Mouse (Mus musculus): Measurements from ENCODE around the gene Map4. TPM values are rescaled to one million over a fixed set of nuclear protein-coding genes. Genes with fewer than 3 reads are reported as not detected.
"Not testable (repeated sequence)": the region's sequence is repeated elsewhere in the genome, so short reads cannot be mapped to it uniquely, and the experiment has no call there.

Gene Map4
- polyA plus RNA-seq, 1 experiment from 2014 or later: 159 TPM

DNA sequence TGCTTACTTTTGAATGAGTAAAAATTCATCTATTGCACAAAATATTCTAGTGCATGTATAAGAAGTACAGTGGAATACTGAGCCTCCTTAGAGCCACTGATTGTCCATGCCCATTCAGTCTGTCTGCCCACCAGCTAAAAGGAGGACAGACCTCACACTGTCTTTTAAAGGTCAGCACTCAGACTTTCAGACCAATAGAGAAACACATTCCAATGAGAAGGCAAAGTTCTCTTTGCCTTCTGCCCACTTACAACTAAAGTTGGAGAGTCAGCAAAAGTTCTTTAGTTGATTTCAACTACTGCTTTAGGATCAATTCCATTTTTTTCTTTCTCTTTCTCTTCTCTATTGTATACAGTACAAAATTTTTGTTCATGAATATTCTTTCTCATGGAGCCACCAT, 33.5 kb downstream of the Map4 start:
- ATAC-seq (ENCODE audit: low FRiP score, low TSS enrichment) (no peak), DNase-seq (no peak)
- no peaks in the 10 kb centered on the region for H3K36me3 ChIP-seq (ENCODE audit: control insufficient read depth, insufficient read depth, low read length)
- H3K4me1 ChIP-seq (ENCODE audit: control insufficient read depth, insufficient read depth, low read length): no peaks in the 10 kb centered on the region
- no peak overlapping the region for H3K27ac ChIP-seq (replicated peaks; ENCODE audit: low read depth, low read length)
- no peak overlapping the region for H3K4me2 ChIP-seq (ENCODE audit: low read length)
- no peaks in the 10 kb centered on the region for H3K27me3 ChIP-seq (ENCODE audit: control insufficient read depth, insufficient read depth, low read length)
- no peak overlapping the region for H3K4me3 ChIP-seq (replicated peaks; ENCODE audit: low read depth, low read length)
- no peaks in the 10 kb centered on the region for H3K9me3 ChIP-seq (ENCODE audit: control insufficient read depth, low read length)
- H3K9ac ChIP-seq (replicated peaks; ENCODE audit: low read length): no peak overlapping the region

DNA sequence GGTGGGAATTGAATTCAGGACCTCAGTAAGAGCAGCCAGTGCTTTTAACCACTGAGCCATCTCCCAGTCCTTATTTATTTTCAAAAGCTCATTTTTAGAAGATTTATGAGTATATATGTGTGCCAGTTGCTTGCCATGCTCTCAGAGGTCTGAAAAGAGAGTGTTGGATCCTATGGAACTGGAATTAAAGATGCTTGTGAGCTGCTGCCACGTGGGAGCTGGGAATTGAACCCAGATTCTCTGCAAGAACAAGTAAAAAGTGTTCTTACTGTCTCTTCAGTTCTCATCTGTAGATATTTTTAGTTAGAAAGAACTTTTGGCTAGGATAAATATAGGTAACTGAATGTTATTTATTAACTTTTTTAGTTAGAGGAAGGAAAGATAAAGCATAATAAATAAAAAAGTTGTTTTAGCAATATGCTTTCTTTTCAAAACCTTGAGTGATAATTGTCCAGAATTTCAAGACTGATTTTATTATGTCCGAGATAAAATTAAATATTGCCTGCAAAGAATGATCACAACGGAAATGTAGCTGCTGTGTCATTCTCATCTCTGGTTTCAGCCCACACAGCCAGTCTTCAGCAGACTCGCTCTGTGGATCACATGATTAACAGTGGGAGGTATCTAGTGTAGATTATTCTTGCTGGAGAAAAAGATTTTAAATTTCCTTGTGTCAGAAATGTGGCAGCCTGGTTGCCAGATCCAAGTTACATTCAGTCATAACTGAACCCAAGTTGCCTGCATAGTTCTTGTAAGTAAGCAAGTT, 37.3 kb downstream of the Map4 start:
- Histone ChIP-seq H3K9ac (replicated peaks; ENCODE audit: low read length) (no peak overlapping the region; the same call in 1 of the 2 replicates), H3K27ac (replicated peaks; ENCODE audit: low read depth, low read length) (no peak overlapping the region), H3K4me2 (ENCODE audit: low read length) (no peak overlapping the region), H3K36me3 (ENCODE audit: control insufficient read depth, insufficient read depth, low read length) (no peaks in the 10 kb centered on the region), H3K9me3 (ENCODE audit: control insufficient read depth, low read length) (no peaks in the 10 kb centered on the region), H3K4me1 (ENCODE audit: control insufficient read depth, insufficient read depth, low read length) (no peaks in the 10 kb centered on the region), H3K27me3 (ENCODE audit: control insufficient read depth, insufficient read depth, low read length) (no peaks in the 10 kb centered on the region), H3K4me3 (replicated peaks; ENCODE audit: low read depth, low read length) (no peak overlapping the region)
- ATAC-seq (ENCODE audit: low FRiP score, low TSS enrichment) (no peak), DNase-seq (no peak)
- WGBS: 76% methylated on average over 4 of the region's 4 CpGs

- no peak for DNase-seq
- no peak overlapping the region for H3K27ac ChIP-seq (replicated peaks; ENCODE audit: low read depth, low read length)
- WGBS: 72% methylated on average over 3 of the region's 3 CpGs
- H3K27me3 ChIP-seq (ENCODE audit: control insufficient read depth, insufficient read depth, low read length): no peaks in the 10 kb centered on the region
- H3K4me2 ChIP-seq (ENCODE audit: low read length): no peak overlapping the region
- no peak for ATAC-seq (ENCODE audit: low FRiP score, low TSS enrichment)
- no peak overlapping the region for H3K4me3 ChIP-seq (replicated peaks; ENCODE audit: low read depth, low read length)
- no peaks in the 10 kb centered on the region for H3K4me1 ChIP-seq (ENCODE audit: control insufficient read depth, insufficient read depth, low read length)
- H3K9me3 ChIP-seq (ENCODE audit: control insufficient read depth, low read length): no peaks in the 10 kb centered on the region
- no peaks in the 10 kb centered on the region for H3K36me3 ChIP-seq (ENCODE audit: control insufficient read depth, insufficient read depth, low read length)
- H3K9ac ChIP-seq (replicated peaks; ENCODE audit: low read length): no peak overlapping the region
These were observed 37.9 kb downstream of the Map4 start for GRCm38 (mm10) chr9:109969181-109969580.

- DNase-seq: no peak
These were observed 38.6 kb downstream of the Map4 start for GRCm38 (mm10) chr9:109969792-109970336.

DNA sequence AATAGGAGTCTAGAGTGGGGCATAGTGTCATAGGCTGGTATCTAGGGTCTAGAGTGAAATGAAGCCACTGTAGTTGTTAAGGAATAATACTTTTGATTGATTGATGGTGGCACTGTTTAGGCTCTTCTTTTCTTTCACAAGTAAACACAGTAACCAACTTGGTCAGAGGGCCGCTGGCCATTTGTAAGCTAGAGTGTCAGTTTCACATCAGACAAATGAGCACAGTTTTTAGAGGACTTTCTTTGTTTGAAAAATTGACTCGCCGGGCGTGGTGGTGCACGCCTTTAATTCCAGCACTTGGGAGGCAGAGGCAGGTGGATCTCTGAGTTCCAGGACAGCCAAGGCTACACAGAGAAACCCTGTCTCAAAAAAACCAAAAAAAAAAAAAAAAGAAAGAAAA, 40.5 kb downstream of the Map4 start:
- not testable (repeated sequence) for H3K4me2 ChIP-seq (ENCODE audit: low read length); H3K4me3 ChIP-seq (replicated peaks; ENCODE audit: low read depth, low read length); ATAC-seq (ENCODE audit: low FRiP score, low TSS enrichment); H3K4me1 ChIP-seq (ENCODE audit: control insufficient read depth, insufficient read depth, low read length); H3K36me3 ChIP-seq (ENCODE audit: control insufficient read depth, insufficient read depth, low read length); DNase-seq; H3K9me3 ChIP-seq (ENCODE audit: control insufficient read depth, low read length); H3K9ac ChIP-seq (replicated peaks; ENCODE audit: low read length); H3K27me3 ChIP-seq (ENCODE audit: control insufficient read depth, insufficient read depth, low read length); H3K27ac ChIP-seq (replicated peaks; ENCODE audit: low read depth, low read length)
- WGBS: 98% methylated on average over 5 of the region's 5 CpGs

More at GRCm38 (mm10) chr9:109969792-109970336, 38.6 kb downstream of the Map4 start:
- Histone ChIP-seq H3K27ac (replicated peaks; ENCODE audit: low read depth, low read length) (no peak overlapping the region), H3K4me3 (replicated peaks; ENCODE audit: low read depth, low read length) (no peak overlapping the region), H3K27me3 (ENCODE audit: control insufficient read depth, insufficient read depth, low read length) (no peaks in the 10 kb centered on the region), H3K9ac (replicated peaks; ENCODE audit: low read length) (no peak overlapping the region), H3K4me2 (ENCODE audit: low read length) (no peak overlapping the region), H3K9me3 (ENCODE audit: control insufficient read depth, low read length) (no peaks in the 10 kb centered on the region), H3K36me3 (ENCODE audit: control insufficient read depth, insufficient read depth, low read length) (no peaks in the 10 kb centered on the region), H3K4me1 (ENCODE audit: control insufficient read depth, insufficient read depth, low read length) (no peaks in the 10 kb centered on the region)
- WGBS: 94% methylated on average over 4 of the region's 4 CpGs
- no peak for ATAC-seq (ENCODE audit: low FRiP score, low TSS enrichment)

- not testable (repeated sequence) for H3K9me3 ChIP-seq (ENCODE audit: control insufficient read depth, low read length); H3K4me3 ChIP-seq (replicated peaks; ENCODE audit: low read depth, low read length); H3K4me1 ChIP-seq (ENCODE audit: control insufficient read depth, insufficient read depth, low read length); H3K27me3 ChIP-seq (ENCODE audit: control insufficient read depth, insufficient read depth, low read length); H3K9ac ChIP-seq (replicated peaks; ENCODE audit: low read length); DNase-seq; H3K27ac ChIP-seq (replicated peaks; ENCODE audit: low read depth, low read length); ATAC-seq (ENCODE audit: low FRiP score, low TSS enrichment); H3K4me2 ChIP-seq (ENCODE audit: low read length)
- WGBS: 95% methylated on average over 4 of the region's 4 CpGs
- peaks cover 18% of the 10 kb centered on the region for H3K36me3 ChIP-seq (ENCODE audit: control insufficient read depth, insufficient read depth, low read length)
These were observed 49.0 kb downstream of the Map4 start for GRCm38 (mm10) chr9:109980223-109980622.

GRCm38 (mm10) chr9:109985416-109985815, 54.2 kb downstream of the Map4 start:
- Histone ChIP-seq H3K9ac (replicated peaks; ENCODE audit: low read length) (no peak overlapping the region), H3K4me1 (ENCODE audit: control insufficient read depth, insufficient read depth, low read length) (no peaks in the 10 kb centered on the region), H3K27ac (replicated peaks; ENCODE audit: low read depth, low read length) (no peak overlapping the region), H3K36me3 (ENCODE audit: control insufficient read depth, insufficient read depth, low read length) (peaks cover 11% of the 10 kb centered on the region), H3K9me3 (ENCODE audit: control insufficient read depth, low read length) (no peaks in the 10 kb centered on the region), H3K27me3 (ENCODE audit: control insufficient read depth, insufficient read depth, low read length) (no peaks in the 10 kb centered on the region), H3K4me3 (replicated peaks; ENCODE audit: low read depth, low read length) (no peak overlapping the region), H3K4me2 (ENCODE audit: low read length) (no peak overlapping the region)
- DNase-seq (peak; percentile 85), ATAC-seq (ENCODE audit: low FRiP score, low TSS enrichment) (peak; percentile 53; the same call in 1 of the 2 replicates)
- WGBS: 22% methylated on average over 4 of the region's 4 CpGs

- no peak overlapping the region for H3K27ac ChIP-seq (replicated peaks; ENCODE audit: low read depth, low read length)
- H3K9ac ChIP-seq (replicated peaks; ENCODE audit: low read length): no peak overlapping the region
- ATAC-seq (ENCODE audit: low FRiP score, low TSS enrichment) (no peak), DNase-seq (peak; percentile 8)
- no peak overlapping the region for H3K4me2 ChIP-seq (ENCODE audit: low read length)
- H3K9me3 ChIP-seq (ENCODE audit: control insufficient read depth, low read length): no peaks in the 10 kb centered on the region
- WGBS: 80% methylated on average over 1 of the region's 1 CpGs
- no peak overlapping the region for H3K4me3 ChIP-seq (replicated peaks; ENCODE audit: low read depth, low read length)
- H3K36me3 ChIP-seq (ENCODE audit: control insufficient read depth, insufficient read depth, low read length): no peaks in the 10 kb centered on the region
- H3K27me3 ChIP-seq (ENCODE audit: control insufficient read depth, insufficient read depth, low read length): no peaks in the 10 kb centered on the region
- no peaks in the 10 kb centered on the region for H3K4me1 ChIP-seq (ENCODE audit: control insufficient read depth, insufficient read depth, low read length)
These were observed 57.8 kb downstream of the Map4 start for GRCm38 (mm10) chr9:109989084-109989483.

DNA sequence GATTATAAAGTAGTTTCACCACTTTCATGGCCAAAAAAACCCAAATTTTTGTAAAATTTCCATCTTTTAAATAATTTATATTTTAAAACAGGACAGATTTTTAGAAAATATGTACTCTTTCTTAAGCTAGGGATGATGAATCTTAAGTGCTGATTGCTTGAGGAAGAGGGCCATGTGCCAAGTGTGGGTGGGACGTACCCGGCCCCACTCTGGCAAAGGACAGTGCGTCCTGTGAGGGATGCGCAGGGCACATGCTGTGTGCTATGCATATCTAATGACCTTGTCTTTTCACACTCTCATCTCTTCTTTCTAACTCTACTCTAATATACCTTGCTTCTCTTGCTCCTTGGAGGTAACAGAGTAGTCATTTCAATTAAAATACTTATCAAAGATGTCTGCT, 66.2 kb downstream of the Map4 start:
- ATAC-seq (ENCODE audit: low FRiP score, low TSS enrichment) (no peak), DNase-seq (no peak)
- no peak overlapping the region for H3K4me3 ChIP-seq (replicated peaks; ENCODE audit: low read depth, low read length)
- H3K9ac ChIP-seq (replicated peaks; ENCODE audit: low read length): no peak overlapping the region
- no peak overlapping the region for H3K27ac ChIP-seq (replicated peaks; ENCODE audit: low read depth, low read length)
- WGBS: 73% methylated on average over 4 of the region's 4 CpGs
- no peaks in the 10 kb centered on the region for H3K4me1 ChIP-seq (ENCODE audit: control insufficient read depth, insufficient read depth, low read length)
- H3K4me2 ChIP-seq (ENCODE audit: low read length): no peak overlapping the region
- H3K27me3 ChIP-seq (ENCODE audit: control insufficient read depth, insufficient read depth, low read length): no peaks in the 10 kb centered on the region
- no peaks in the 10 kb centered on the region for H3K9me3 ChIP-seq (ENCODE audit: control insufficient read depth, low read length)
- H3K36me3 ChIP-seq (ENCODE audit: control insufficient read depth, insufficient read depth, low read length): no peaks in the 10 kb centered on the region

Measured in midbrain, embryonic 14.5 days (tissue).